24 mouse cellular contexts compared by ENCODE assay signal in genomic region chr15:56425986-56426385, GRCm38 (mm10).
DNase-seq lines count a peak whose midpoint lies in the region; ATAC-seq and TF ChIP-seq lines count a peak whose summit lies in the region.
"Had no signal": no experiment of that assay in that cellular context is flagged by ENCODE, and none has a peak within 500 bp of the region (broad histone marks: within the 10 kb centered on the region; RNA-seq: fewer than 3 reads in every experiment).

No protein-coding gene starts in this region.

- no peaks in the 10 kb centered on the region for H3K27me3 ChIP-seq in kidney, embryonic 16.5 days (ENCODE audit: insufficient read depth, low read length)
- H3K27me3 ChIP-seq in neural tube, embryonic 11.5 days (ENCODE audit: control insufficient read depth, insufficient read depth, low read length) = no peaks in the 10 kb centered on the region
- no peaks in the 10 kb centered on the region for H3K27me3 ChIP-seq in intestine, postnatal 0 days (replicated peaks; ENCODE audit: control insufficient read depth, insufficient read depth, low read length)
- H3K27me3 ChIP-seq: megakaryocyte, embryonic 14.5 days; midbrain, embryonic 15.5 days had no signal

- no peaks in the 10 kb centered on the region for H3K9me3 ChIP-seq in kidney, embryonic 16.5 days (ENCODE audit: low read length)
- H3K9me3 ChIP-seq in neural tube, embryonic 11.5 days (ENCODE audit: control insufficient read depth, low read length) = no peaks in the 10 kb centered on the region
- H3K9me3 ChIP-seq in intestine, postnatal 0 days (ENCODE audit: control insufficient read depth) = no peaks in the 10 kb centered on the region
- H3K9me3 ChIP-seq: megakaryocyte, embryonic 14.5 days; midbrain, embryonic 15.5 days had no signal

- DNase-seq in kidney, postnatal 36 days = no peak
- peak; percentile 82 for DNase-seq in ZHBTc4 (ENCODE audit: low read depth, low spot score)
- DNase-seq in embryo, embryonic 9.5 days (ENCODE audit: extremely low spot score) = peak; percentile 61
- peak; percentile 19 for DNase-seq in neural tube, embryonic 11.5 days (ENCODE audit: low spot score)
- DNase-seq in urinary bladder, adult 2 months (ENCODE audit: low spot score) = no peak
- DNase-seq: adrenal gland, postnatal 10 days; B cell, adult 2 months; cerebellum, adult 11 months; gastrocnemius, adult 2 months; heart, postnatal 4 days; kidney, postnatal 14 days; liver; liver, postnatal 0 days; lung, postnatal 14 days; right cerebral cortex, adult 18-20 months; thymus, postnatal 25 days had no signal

- peak; percentile 79 for ATAC-seq in kidney, embryonic 16.5 days (ENCODE audit: low FRiP score, low TSS enrichment)
- ATAC-seq in neural tube, embryonic 11.5 days (ENCODE audit: insufficient read depth, low FRiP score, low TSS enrichment) = no peak
- no peak for ATAC-seq in intestine, postnatal 0 days
- ATAC-seq in erythroid progenitor cell, adult 5-6 weeks (replicated peaks; ENCODE audit: low FRiP score, poor library complexity, severe bottlenecking) = no peak
- ATAC-seq: activated CD4-positive, CD25-positive, alpha-beta regulatory T cell, adult 4 months; inflammation-experienced regulatory T-cells, adult 6 months; liver, postnatal 0 days; midbrain, embryonic 15.5 days had no signal

- H3K4me2 ChIP-seq in kidney, embryonic 16.5 days (replicated peaks; ENCODE audit: low read depth, low read length) = no peak overlapping the region
- no peak overlapping the region for H3K4me2 ChIP-seq in neural tube, embryonic 11.5 days (ENCODE audit: low read depth)
- H3K4me2 ChIP-seq in intestine, postnatal 0 days (replicated peaks; ENCODE audit: low read depth) = no peak overlapping the region
- H3K4me2 ChIP-seq: midbrain, embryonic 15.5 days had no signal

- no peak overlapping the region for H3K9ac ChIP-seq in kidney, embryonic 16.5 days (replicated peaks; ENCODE audit: low read length)
- no peak overlapping the region for H3K9ac ChIP-seq in neural tube, embryonic 11.5 days (ENCODE audit: low read length)
- H3K9ac ChIP-seq in intestine, postnatal 0 days (ENCODE audit: low read depth, low read length) = no peak overlapping the region
- H3K9ac ChIP-seq: liver, postnatal 0 days; midbrain, embryonic 15.5 days had no signal

- H3K4me3 ChIP-seq in kidney, embryonic 16.5 days (ENCODE audit: low read length) = no peak overlapping the region
- H3K4me3 ChIP-seq in neural tube, embryonic 11.5 days (ENCODE audit: low read depth, low read length) = no peak overlapping the region
- no peak overlapping the region for H3K4me3 ChIP-seq in intestine, postnatal 0 days (ENCODE audit: low read depth, low read length)
- H3K4me3 ChIP-seq: gastrocnemius, adult 2 months; megakaryocyte, embryonic 14.5 days; midbrain, embryonic 15.5 days; myocyte had no signal

- H3K4me1 ChIP-seq in kidney, embryonic 16.5 days (ENCODE audit: insufficient read depth, low read length) = no peaks in the 10 kb centered on the region; the same call in 1 of the 2 replicates
- H3K4me1 ChIP-seq in neural tube, embryonic 11.5 days (ENCODE audit: control insufficient read depth, insufficient read depth, low read length) = no peaks in the 10 kb centered on the region
- H3K4me1 ChIP-seq in intestine, postnatal 0 days (replicated peaks; ENCODE audit: control insufficient read depth, insufficient read depth, low read length) = no peaks in the 10 kb centered on the region
- H3K4me1 ChIP-seq: megakaryocyte, embryonic 14.5 days; midbrain, embryonic 15.5 days had no signal

- WGBS in kidney, embryonic 16.5 days = 5% methylated on average over 4 of the region's 4 CpGs
- WGBS in neural tube, embryonic 11.5 days = 6% methylated on average over 4 of the region's 4 CpGs
- 33% methylated on average over 4 of the region's 4 CpGs for WGBS in intestine, postnatal 0 days

- no peak for TF ChIP-seq CTCF in intestine, postnatal 0 days (IDR thresholded peaks at IDR 0.05; ENCODE audit: low read depth)

- H3K27ac ChIP-seq in kidney, embryonic 16.5 days (ENCODE audit: low read length) = no peak overlapping the region
- no peak overlapping the region for H3K27ac ChIP-seq in neural tube, embryonic 11.5 days (ENCODE audit: low read depth, low read length)
- no peak overlapping the region for H3K27ac ChIP-seq in intestine, postnatal 0 days (ENCODE audit: low read depth, low read length)
- H3K27ac ChIP-seq: gastrocnemius, adult 2 months; midbrain, embryonic 15.5 days had no signal

- no peaks in the 10 kb centered on the region for H3K36me3 ChIP-seq in kidney, embryonic 16.5 days (ENCODE audit: insufficient read depth, low read length)
- no peaks in the 10 kb centered on the region for H3K36me3 ChIP-seq in neural tube, embryonic 11.5 days (ENCODE audit: control insufficient read depth, insufficient read depth, low read length)
- no peaks in the 10 kb centered on the region for H3K36me3 ChIP-seq in intestine, postnatal 0 days (ENCODE audit: control insufficient read depth, insufficient read depth)
- H3K36me3 ChIP-seq: midbrain, embryonic 15.5 days had no signal

Comparison
In these comparisons a context has a peak if more than half of its experiments do, and no peak if none do; other contexts are left out.
1. DNase-seq: peak in ZHBTc4 (single experiment), embryo, embryonic 9.5 days (single experiment) and neural tube, embryonic 11.5 days (single experiment); none in kidney, postnatal 36 days (0 of 2) and urinary bladder, adult 2 months (single experiment).